31 mouse cellular contexts compared by ENCODE assay signal in the genomic region with DNA sequence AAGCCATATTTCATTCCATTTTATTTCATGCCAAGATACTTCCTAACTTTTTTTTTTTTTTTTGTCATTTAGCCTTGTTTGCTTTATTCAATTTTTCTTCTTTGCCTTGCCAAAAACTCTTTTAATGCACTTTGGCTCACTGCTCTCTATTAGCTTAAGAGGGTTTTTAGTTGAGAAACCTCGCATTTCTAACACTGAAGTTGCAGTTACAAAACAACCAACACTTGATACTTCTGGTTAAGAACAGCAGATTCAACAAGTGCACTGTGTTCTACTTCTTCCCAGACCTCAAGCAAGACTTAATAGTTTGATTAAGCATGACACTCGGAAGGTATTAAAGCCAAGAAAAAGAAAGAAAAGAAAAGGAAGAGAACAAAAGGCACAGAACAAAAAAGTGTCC.
"Had no signal": no experiment of that assay in that cellular context is flagged by ENCODE, and none has a peak within 500 bp of the region (broad histone marks: within the 10 kb centered on the region; RNA-seq: fewer than 3 reads in every experiment).

No protein-coding gene starts in this region.

- H3K9ac ChIP-seq: limb, embryonic 12.5 days; limb, embryonic 13.5 days; limb, embryonic 15.5 days; liver, embryonic 12.5 days; liver, embryonic 13.5 days; liver, embryonic 14.5 days; liver, embryonic 15.5 days; liver, postnatal 0 days; lung, embryonic 14.5 days; lung, embryonic 15.5 days; midbrain, embryonic 12.5 days; midbrain, embryonic 13.5 days; midbrain, embryonic 15.5 days; neural tube, embryonic 12.5 days had no signal

- H3K4me2 ChIP-seq: limb, embryonic 12.5 days; limb, embryonic 13.5 days; limb, embryonic 15.5 days; liver, embryonic 11.5 days; liver, embryonic 12.5 days; liver, embryonic 13.5 days; liver, embryonic 15.5 days; lung, embryonic 14.5 days; lung, embryonic 15.5 days; midbrain, embryonic 11.5 days; midbrain, embryonic 12.5 days; midbrain, embryonic 13.5 days; midbrain, embryonic 15.5 days; neural tube, embryonic 12.5 days had no signal

- DNase-seq: left cerebral cortex, postnatal 4 days; liver; liver, embryonic 13.5 days; liver, postnatal 0 days; lung, adult 18-20 months; lung, adult 2 months; lung, postnatal 14 days; lung, postnatal 36 days; lung, postnatal 4 days; midbrain, embryonic 14.5 days had no signal

- H3K36me3 ChIP-seq: limb, embryonic 10.5 days; limb, embryonic 12.5 days; limb, embryonic 13.5 days; limb, embryonic 15.5 days; liver, embryonic 12.5 days; liver, embryonic 13.5 days; liver, embryonic 15.5 days; lung, embryonic 15.5 days; midbrain, embryonic 10.5 days; midbrain, embryonic 12.5 days; midbrain, embryonic 13.5 days; midbrain, embryonic 15.5 days; neural tube, embryonic 12.5 days had no signal

- H3K4me1 ChIP-seq: limb, embryonic 13.5 days; limb, embryonic 15.5 days; midbrain, embryonic 13.5 days; midbrain, embryonic 15.5 days; neural tube, embryonic 12.5 days had no signal

- ATAC-seq: liver, embryonic 12.5 days; liver, postnatal 0 days; midbrain, embryonic 13.5 days; midbrain, embryonic 15.5 days; midbrain, embryonic 16.5 days had no signal

- H3K27ac ChIP-seq: left cerebral cortex, adult 2 months; limb, embryonic 10.5 days; limb, embryonic 12.5 days; limb, embryonic 13.5 days; limb, embryonic 15.5 days; liver, embryonic 12.5 days; liver, embryonic 13.5 days; liver, embryonic 14.5 days; liver, embryonic 15.5 days; lung, embryonic 15.5 days; macrophage; midbrain, embryonic 10.5 days; midbrain, embryonic 12.5 days; midbrain, embryonic 13.5 days; midbrain, embryonic 15.5 days; neural tube, embryonic 12.5 days had no signal

- H3K9me3 ChIP-seq: limb, embryonic 10.5 days; limb, embryonic 13.5 days; limb, embryonic 15.5 days; liver, embryonic 15.5 days; lung, embryonic 15.5 days; midbrain, embryonic 12.5 days; midbrain, embryonic 13.5 days; midbrain, embryonic 15.5 days; neural tube, embryonic 12.5 days had no signal

- H3K4me3 ChIP-seq: left cerebral cortex, adult 2 months; limb, embryonic 10.5 days; limb, embryonic 12.5 days; limb, embryonic 13.5 days; limb, embryonic 15.5 days; liver, embryonic 12.5 days; liver, embryonic 13.5 days; liver, embryonic 15.5 days; lung, embryonic 15.5 days; megakaryocyte, embryonic 14.5 days; midbrain, embryonic 10.5 days; midbrain, embryonic 12.5 days; midbrain, embryonic 13.5 days; midbrain, embryonic 15.5 days; myocyte; neural tube, embryonic 12.5 days had no signal

- H3K27me3 ChIP-seq: limb, embryonic 12.5 days; limb, embryonic 13.5 days; limb, embryonic 15.5 days; liver, embryonic 13.5 days; liver, embryonic 15.5 days; lung, embryonic 15.5 days; megakaryocyte, embryonic 14.5 days; midbrain, embryonic 13.5 days; midbrain, embryonic 15.5 days; neural tube, embryonic 12.5 days had no signal
